Mouse (Mus musculus): ENCODE data around the gene Ndst2.

GRCm38 (mm10) chr14:20746935-20747334 lies 12.6 kb upstream of the Ndst2 start:
- TF ChIP-seq MYOD1 (IDR thresholded peaks at IDR 0.05; ENCODE audit: control insufficient read depth in 1 of 3, insufficient read length in 2 of 3, low read depth in 2 of 3) (no peak), POLR2A (IDR thresholded peaks at IDR 0.05; ENCODE audit: insufficient read length, low read depth) (no peak), E2F4 (IDR thresholded peaks at IDR 0.05; ENCODE audit: insufficient read depth) (no peak), TCF12 (IDR thresholded peaks at IDR 0.05; ENCODE audit: insufficient read depth, poor library complexity, severe bottlenecking) (no peak), CEBPB (IDR thresholded peaks at IDR 0.05; ENCODE audit: insufficient read depth, poor library complexity, severe bottlenecking) (no peak), TCF3 (IDR thresholded peaks at IDR 0.05; ENCODE audit: insufficient read length, low read depth) (no peak), POLR2AphosphoS2 (IDR thresholded peaks at IDR 0.05; ENCODE audit: insufficient read length, low read depth) (no peak), USF1 (IDR thresholded peaks at IDR 0.05; ENCODE audit: low read depth) (no peak)

Measured in myocyte (in vitro differentiated cells).